8 mouse cellular contexts compared by ENCODE assay signal in the genomic region with DNA sequence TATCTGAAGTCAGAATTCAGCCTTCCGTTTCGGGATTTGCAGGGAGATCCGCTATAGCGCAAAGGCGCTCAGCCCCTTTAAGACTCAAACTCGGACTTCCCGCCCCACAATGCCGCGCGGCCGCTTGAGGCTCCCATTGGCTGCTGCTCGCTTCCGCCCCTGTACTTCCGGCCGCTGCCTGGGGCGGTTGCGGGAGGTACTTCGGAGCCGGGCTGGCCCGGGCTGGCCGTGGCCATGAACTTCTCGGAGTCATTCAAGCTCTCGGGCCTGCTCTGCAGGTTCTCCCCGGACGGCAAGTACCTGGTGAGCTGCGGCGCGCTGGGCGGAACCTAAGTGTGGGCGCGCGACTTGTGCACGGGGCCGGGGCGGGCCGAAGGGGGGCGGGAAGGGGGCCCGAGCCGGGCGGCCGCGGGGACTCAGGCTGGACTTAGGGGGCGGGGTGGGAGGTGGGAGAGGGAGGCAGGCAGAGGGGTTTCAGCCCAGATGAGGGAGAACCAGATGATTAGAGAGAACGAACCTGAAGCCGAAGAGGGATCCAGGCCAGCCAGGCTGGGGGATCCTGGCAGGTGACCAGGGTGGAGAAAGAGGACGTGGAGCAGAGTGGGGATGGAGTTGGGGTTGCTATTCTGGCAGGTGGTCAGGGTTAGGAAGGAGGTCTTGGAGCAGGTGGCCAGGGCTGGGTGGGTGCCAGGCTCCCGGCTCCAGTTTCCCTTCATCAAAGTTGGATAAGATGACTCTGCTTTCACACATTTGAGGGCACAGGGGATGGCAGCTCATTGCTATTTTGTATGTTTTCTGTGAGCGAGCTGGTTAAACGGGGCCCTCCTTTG. TPM values are rescaled to one million over a fixed set of nuclear protein-coding genes. Genes with fewer than 3 reads are reported as not detected.
DNase-seq lines count a peak whose midpoint lies in the region; ATAC-seq and TF ChIP-seq lines count a peak whose summit lies in the region.

Gene Wrap73, plus strand, starts transcription at position 162 of the 830 bp plus-strand sequence.

- WGBS in heart, embryonic 11.5 days (ENCODE audit: insufficient replicate concordance), result 2% methylated on average over 46 of the region's 49 CpGs
- WGBS in kidney, embryonic 16.5 days, result under 1% methylated on average over 49 of the region's 49 CpGs
- WGBS in liver, embryonic 12.5 days (ENCODE audit: insufficient replicate concordance), result 2% methylated on average over 47 of the region's 49 CpGs
- 1% methylated on average over 49 of the region's 49 CpGs for WGBS in stomach, embryonic 15.5 days

- H3K4me2 ChIP-seq in heart, embryonic 11.5 days, result peak within 1 kb of the TSS; percentile 96
- H3K4me2 ChIP-seq in kidney, embryonic 16.5 days (replicated peaks; ENCODE audit: low read depth, low read length), result peak within 1 kb of the TSS; percentile 88
- peak within 1 kb of the TSS; percentile 94 for H3K4me2 ChIP-seq in liver, embryonic 12.5 days
- H3K4me2 ChIP-seq in stomach, embryonic 15.5 days, result peak within 1 kb of the TSS; percentile 87

- H3K9me3 ChIP-seq in erythroblast, embryonic 14.5 days (ENCODE audit: control insufficient read depth, low read length), result peaks cover 24% of the 10 kb centered on the region
- H3K9me3 ChIP-seq in heart, embryonic 11.5 days (replicated peaks; ENCODE audit: control insufficient read depth, low read length), result no peaks in the 10 kb centered on the region
- H3K9me3 ChIP-seq in kidney, embryonic 16.5 days (ENCODE audit: low read length), result no peaks in the 10 kb centered on the region
- no peaks in the 10 kb centered on the region for H3K9me3 ChIP-seq in liver, embryonic 12.5 days (replicated peaks)
- no peaks in the 10 kb centered on the region for H3K9me3 ChIP-seq in stomach, embryonic 15.5 days

- H3K9ac ChIP-seq in heart, embryonic 11.5 days (ENCODE audit: low read depth, low read length), result peak within 1 kb of the TSS; percentile 87
- peak within 1 kb of the TSS; percentile 78 for H3K9ac ChIP-seq in kidney, embryonic 16.5 days (replicated peaks; ENCODE audit: low read length)
- H3K9ac ChIP-seq in liver, embryonic 12.5 days, result peak within 1 kb of the TSS; percentile 88
- H3K9ac ChIP-seq in stomach, embryonic 15.5 days, result peak within 1 kb of the TSS; percentile 67

- H3K4me3 ChIP-seq in erythroblast, embryonic 14.5 days (replicated peaks), result peak within 1 kb of the TSS; percentile 76
- H3K4me3 ChIP-seq in heart, embryonic 11.5 days (ENCODE audit: low read depth, low read length), result peak within 1 kb of the TSS; percentile 87
- peak within 1 kb of the TSS; percentile 82 for H3K4me3 ChIP-seq in kidney, embryonic 16.5 days (ENCODE audit: low read length)
- peak within 1 kb of the TSS; percentile 79 for H3K4me3 ChIP-seq in liver, embryonic 12.5 days
- peak within 1 kb of the TSS; percentile 83 for H3K4me3 ChIP-seq in stomach, embryonic 15.5 days (replicated peaks)

- peak; percentile 72; the same call in 1 of the 2 replicates for TF ChIP-seq POLR2A in brain, embryonic 14.5 days (IDR thresholded peaks at IDR 0.05; ENCODE audit: borderline replicate concordance, extremely low read depth, insufficient read depth, insufficient read length, poor library complexity, severe bottlenecking)

- no peak for TF ChIP-seq CTCF in brain, embryonic 14.5 days (IDR thresholded peaks at IDR 0.05; ENCODE audit: borderline replicate concordance, extremely low read depth, insufficient read depth, insufficient read length)

- H3K36me3 ChIP-seq in erythroblast, embryonic 14.5 days (ENCODE audit: control insufficient read depth), result peaks cover 23% of the 10 kb centered on the region
- no peaks in the 10 kb centered on the region for H3K36me3 ChIP-seq in heart, embryonic 11.5 days (ENCODE audit: control insufficient read depth, insufficient read depth, low read length)
- H3K36me3 ChIP-seq in kidney, embryonic 16.5 days (ENCODE audit: insufficient read depth, low read length), result no peaks in the 10 kb centered on the region; the same call in 1 of the 2 replicates
- H3K36me3 ChIP-seq in liver, embryonic 12.5 days, result peaks cover 22% of the 10 kb centered on the region
- H3K36me3 ChIP-seq in stomach, embryonic 15.5 days, result 0 out of 2 replicates have a peak, but pooled peaks cover 2% of the 10 kb centered on the region

- ATAC-seq in heart, embryonic 11.5 days (replicated peaks; ENCODE audit: insufficient number of reproducible peaks, low FRiP score, low TSS enrichment), result peak; percentile 91
- ATAC-seq in kidney, embryonic 16.5 days (ENCODE audit: low FRiP score, low TSS enrichment), result peak; percentile 95
- ATAC-seq in liver, embryonic 12.5 days, result peak; percentile 94
- peak; percentile 94 for ATAC-seq in stomach, embryonic 15.5 days (ENCODE audit: insufficient read depth, low FRiP score, low read depth)

- DNase-seq in CD4-positive helper T cell, adult 2 months (ENCODE audit: low read depth, low spot score), result peak; percentile 90
- peak; percentile 98 for DNase-seq in brain, embryonic 14.5 days (ENCODE audit: low read depth)
- peak; percentile 75 to 78 for DNase-seq in natural killer cell, adult 2 months (ENCODE audit: low spot score in 2 of 2)

- peaks cover 43% of the 10 kb centered on the region for H3K4me1 ChIP-seq in erythroblast, embryonic 14.5 days (ENCODE audit: control insufficient read depth)
- peaks cover 12% of the 10 kb centered on the region for H3K4me1 ChIP-seq in heart, embryonic 11.5 days (ENCODE audit: control insufficient read depth, insufficient read depth, low read length)
- H3K4me1 ChIP-seq in kidney, embryonic 16.5 days (ENCODE audit: insufficient read depth, low read length), result peaks cover 39% of the 10 kb centered on the region
- H3K4me1 ChIP-seq in liver, embryonic 12.5 days, result peaks cover 44% of the 10 kb centered on the region
- H3K4me1 ChIP-seq in stomach, embryonic 15.5 days, result peaks cover 31% of the 10 kb centered on the region

- H3K27me3 ChIP-seq in erythroblast, embryonic 14.5 days (ENCODE audit: control insufficient read depth), result peaks cover 49% of the 10 kb centered on the region
- H3K27me3 ChIP-seq in heart, embryonic 11.5 days (ENCODE audit: control insufficient read depth, insufficient read depth, low read length), result peaks cover 44% of the 10 kb centered on the region
- peaks cover 45% of the 10 kb centered on the region for H3K27me3 ChIP-seq in kidney, embryonic 16.5 days (ENCODE audit: insufficient read depth, low read length)
- peaks cover 47% of the 10 kb centered on the region for H3K27me3 ChIP-seq in liver, embryonic 12.5 days (replicated peaks)
- peaks cover 42% of the 10 kb centered on the region for H3K27me3 ChIP-seq in stomach, embryonic 15.5 days (replicated peaks)

- H3K27ac ChIP-seq in heart, embryonic 11.5 days (ENCODE audit: low read depth, low read length), result peak within 1 kb of the TSS; percentile 62
- H3K27ac ChIP-seq in kidney, embryonic 16.5 days (ENCODE audit: low read length), result peak within 1 kb of the TSS; percentile 94
- H3K27ac ChIP-seq in liver, embryonic 12.5 days, result peak within 1 kb of the TSS; percentile 75
- peak within 1 kb of the TSS; percentile 89 for H3K27ac ChIP-seq in stomach, embryonic 15.5 days

RNA-seq across cellular contexts. Expression of gene Wrap73, which starts in this region (rescaled TPM):
- polyA plus RNA-seq in brain, embryonic 14.5 days (2012; rRNA removed), result 42.5 and 64.5 TPM in 2 replicates
- 1.4 and 1.9 TPM in 2 replicates for polyA plus RNA-seq in erythroblast, embryonic 14.5 days (2012)
- 22.1 and 26.5 TPM in 2 replicates for polyA plus RNA-seq in heart, embryonic 11.5 days (2014; fragmentation: Nextera tagmentation; extraction: Ambion mirVana)
- 41.8 and 46.0 TPM in 2 replicates for polyA plus RNA-seq in kidney, embryonic 16.5 days (2015; fragmentation: Nextera tagmentation; extraction: Ambion mirVana)
- 29.5 and 31.4 TPM in 2 replicates for polyA plus RNA-seq in liver, embryonic 12.5 days (2016; fragmentation: Nextera tagmentation; extraction: Ambion mirVana)
- 32.7 and 37.4 TPM in 2 replicates for polyA plus RNA-seq in stomach, embryonic 15.5 days (2015; fragmentation: Nextera tagmentation; extraction: Ambion mirVana)

Comparison
In these comparisons a context has a peak if more than half of its experiments do, and no peak if none do; other contexts are left out.
1. Peak in every context shown above with its lines: DNase-seq, ATAC-seq, H3K4me3 ChIP-seq and H3K27ac ChIP-seq.